Mouse (Mus musculus) midbrain, embryonic 16.5 days (tissue): ENCODE data around the gene Cdh5. TPM values are rescaled to one million over a fixed set of nuclear protein-coding genes. Genes with fewer than 3 reads are reported as not detected.
"Not testable (repeated sequence)": the region's sequence is repeated elsewhere in the genome, so short reads cannot be mapped to it uniquely, and the experiment has no call there.

Experiments
- ATAC-seq: fragments of 200-750 bp; cut with Nextera tagmentation; 2 replicates; pipeline ENCODE4 v1.8.0; 2017; ENCODE audit warnings: moderate TSS enrichment
- H3K27ac ChIP-seq: fragments of 300-500 bp; sonication (generic); 2 replicates; pipeline ENCODE4 v1.5.1; 2014; ENCODE audit warnings: mild to moderate bottlenecking, low read length, mixed read lengths
- H3K27me3 ChIP-seq: fragments of 300-500 bp; sonication (generic); 2 replicates; pipeline ENCODE4 v1.6.1; 2014; ENCODE audit warnings: low read depth, low read length, mixed read lengths; ENCODE audit not compliant: control insufficient read depth, insufficient read depth
- H3K36me3 ChIP-seq: fragments of 300-500 bp; sonication (generic); 2 replicates; pipeline ENCODE4 v1.6.1; 2014; ENCODE audit warnings: mild to moderate bottlenecking, low read length, moderate library complexity, mixed read lengths; ENCODE audit not compliant: control insufficient read depth, insufficient read depth
- H3K4me1 ChIP-seq: fragments of 300-500 bp; sonication (generic); 2 replicates; pipeline ENCODE4 v1.6.1; 2014; ENCODE audit warnings: mild to moderate bottlenecking, low read length, mixed read lengths; ENCODE audit not compliant: control insufficient read depth, insufficient read depth
- H3K4me2 ChIP-seq: fragments of 300-500 bp; sonication (generic); 2 replicates; pipeline ENCODE4 v1.6.1; 2014; ENCODE audit warnings: mild to moderate bottlenecking, low read length, mixed read lengths
- H3K4me3 ChIP-seq: fragments of 300-500 bp; sonication (generic); 2 replicates; pipeline ENCODE4 v1.5.1; 2014; ENCODE audit warnings: low read depth, mild to moderate bottlenecking, low read length, moderate library complexity, mixed read lengths
- H3K9ac ChIP-seq: fragments of 300-500 bp; sonication (generic); 2 replicates; pipeline ENCODE4 v1.6.1; 2014; ENCODE audit warnings: low read depth, low read length, mixed read lengths
- H3K9me3 ChIP-seq: fragments of 300-500 bp; sonication (generic); replicated peaks from 2 replicates; pipeline ENCODE4 v1.6.1; 2014; ENCODE audit warnings: mild to moderate bottlenecking, low read length, mixed read lengths; ENCODE audit not compliant: control insufficient read depth, poor library complexity, severe bottlenecking
- WGBS: fragments of 180-500 bp; shearing (Covaris S2); extraction: QIAGEN DNeasy Blood & Tissue Kit; methylation state at CpG from one replicate; pipeline ENCODE4 v1.1.7; 2014; 5-methylcytosine and 5-hydroxymethylcytosine counted together
- polyA plus RNA-seq: library from polyadenylated mRNA; unstranded; fragments of >200 nt; fragmentation: Nextera tagmentation; extraction: Ambion mirVana; gene quantifications from 2 replicates; pipeline ENCODE4 v1.2.1, GENCODE M21; 2015

Cdh5 gene
- polyA plus RNA-seq, 1 experiment from 2014 or later = 9.5 TPM

- not testable (repeated sequence) for H3K4me2 ChIP-seq, H3K27me3 ChIP-seq, H3K36me3 ChIP-seq, H3K27ac ChIP-seq, ATAC-seq, H3K4me3 ChIP-seq, H3K9me3 ChIP-seq, H3K4me1 ChIP-seq, H3K9ac ChIP-seq
Measured at GRCm38 (mm10) chr8:104087878-104088277, 13.5 kb upstream of the Cdh5 start.

- H3K4me2 ChIP-seq = no peak overlapping the region
- H3K27ac ChIP-seq = no peak overlapping the region
- no peaks in the 10 kb centered on the region for H3K9me3 ChIP-seq
- 68% methylated on average over 3 of the region's 3 CpGs for WGBS
- H3K27me3 ChIP-seq = no peaks in the 10 kb centered on the region
- no peak for ATAC-seq
- H3K9ac ChIP-seq = no peak overlapping the region
- no peaks in the 10 kb centered on the region for H3K36me3 ChIP-seq
- no peaks in the 10 kb centered on the region for H3K4me1 ChIP-seq
- H3K4me3 ChIP-seq = no peak overlapping the region
Measured at GRCm38 (mm10) chr8:104088881-104089280, 12.5 kb upstream of the Cdh5 start.

GRCm38 (mm10) chr8:104090993-104091900 is 10.2 kb upstream of the Cdh5 start:
- H3K27me3 ChIP-seq, H3K9me3 ChIP-seq, H3K27ac ChIP-seq, H3K9ac ChIP-seq, ATAC-seq, H3K4me3 ChIP-seq, H3K4me1 ChIP-seq, H3K36me3 ChIP-seq: not testable (repeated sequence)
- H3K4me2 ChIP-seq = peak overlapping the region; percentile 28
- 10% methylated on average over 19 of the region's 24 CpGs for WGBS

- 32% methylated on average over 7 of the region's 7 CpGs for WGBS
- Histone ChIP-seq H3K9me3 (no peaks in the 10 kb centered on the region), H3K4me1 (no peaks in the 10 kb centered on the region), H3K9ac (no peak overlapping the region), H3K4me2 (no peak overlapping the region), H3K4me3 (no peak overlapping the region), H3K27ac (no peak overlapping the region), H3K27me3 (no peaks in the 10 kb centered on the region), H3K36me3 (no peaks in the 10 kb centered on the region)
- no peak for ATAC-seq
Measured at GRCm38 (mm10) chr8:104093336-104093735, 8.1 kb upstream of the Cdh5 start.

- no peaks in the 10 kb centered on the region for H3K4me1 ChIP-seq
Measured at GRCm38 (mm10) chr8:104095595-104095994, 5.8 kb upstream of the Cdh5 start.

GRCm38 (mm10) chr8:104096644-104097043 is 4.8 kb upstream of the Cdh5 start:
- Histone ChIP-seq H3K9ac (no peak overlapping the region), H3K9me3 (no peaks in the 10 kb centered on the region), H3K4me2 (no peak overlapping the region), H3K27ac (no peak overlapping the region), H3K27me3 (no peaks in the 10 kb centered on the region), H3K4me1 (no peaks in the 10 kb centered on the region), H3K4me3 (no peak overlapping the region), H3K36me3 (no peaks in the 10 kb centered on the region)
- WGBS = 73% methylated on average over 10 of the region's 10 CpGs
- no peak for ATAC-seq

More at GRCm38 (mm10) chr8:104095595-104095994, 5.8 kb upstream of the Cdh5 start:
- Histone ChIP-seq H3K4me3 (no peak overlapping the region), H3K36me3 (no peaks in the 10 kb centered on the region), H3K27ac (no peak overlapping the region), H3K27me3 (no peaks in the 10 kb centered on the region), H3K9me3 (no peaks in the 10 kb centered on the region), H3K4me2 (no peak overlapping the region), H3K9ac (no peak overlapping the region)
- 71% methylated on average over 9 of the region's 9 CpGs for WGBS
- no peak for ATAC-seq

- Histone ChIP-seq H3K27me3 (no peaks in the 10 kb centered on the region), H3K36me3 (no peaks in the 10 kb centered on the region), H3K27ac (no peak overlapping the region), H3K4me3 (no peak overlapping the region), H3K4me1 (no peaks in the 10 kb centered on the region), H3K9ac (no peak overlapping the region), H3K4me2 (no peak overlapping the region), H3K9me3 (no peaks in the 10 kb centered on the region)
- ATAC-seq = peak; percentile 27; the same call in 1 of the 2 replicates
- 44% methylated on average over 6 of the region's 6 CpGs for WGBS
Measured at GRCm38 (mm10) chr8:104098671-104099346, 2.6 kb upstream of the Cdh5 start.

- Histone ChIP-seq H3K9ac (no peak overlapping the region), H3K4me1 (no peaks in the 10 kb centered on the region), H3K27ac (no peak overlapping the region), H3K27me3 (no peaks in the 10 kb centered on the region), H3K4me3 (no peak overlapping the region), H3K36me3 (no peaks in the 10 kb centered on the region), H3K4me2 (no peak overlapping the region), H3K9me3 (no peaks in the 10 kb centered on the region)
- WGBS = 64% methylated on average over 20 of the region's 20 CpGs
- peak; percentile 45; the same call in 1 of the 2 replicates for ATAC-seq
Measured at GRCm38 (mm10) chr8:104099347-104100099, 1.9 kb upstream of the Cdh5 start.
